Mouse (Mus musculus) embryonic facial prominence, embryonic 14.5 days (tissue): Measurements from ENCODE around the gene Serf2. TPM values are rescaled to one million over a fixed set of nuclear protein-coding genes. Genes with fewer than 3 reads are reported as not detected.

ENCODE experiments used
- ATAC-seq: fragments of 200-750 bp; cut with Nextera tagmentation; 2 replicates; pipeline ENCODE4 v1.8.0; 2017; ENCODE audit warnings: low read depth, moderate number of reproducible peaks, moderate TSS enrichment
- DNase-seq: peaks from one replicate; pipeline ENCODE4 v3.0.0-alpha.2; 2015; ENCODE audit warnings: low spot score
- H3K27ac ChIP-seq: fragments of 300-500 bp; sonication (generic); replicated peaks from 2 replicates; pipeline ENCODE4 v1.5.1; 2014; ENCODE audit warnings: low read depth, mild to moderate bottlenecking, low read length, moderate library complexity
- H3K27me3 ChIP-seq: fragments of 300-500 bp; sonication (generic); replicated peaks from 2 replicates; pipeline ENCODE4 v1.6.1; 2014; ENCODE audit warnings: low read length; ENCODE audit not compliant: control insufficient read depth, insufficient read depth
- H3K36me3 ChIP-seq: fragments of 300-500 bp; sonication (generic); 2 replicates; pipeline ENCODE4 v1.6.1; 2014; ENCODE audit warnings: low read length, mixed read lengths; ENCODE audit not compliant: control insufficient read depth, insufficient read depth
- H3K4me1 ChIP-seq: fragments of 300-500 bp; sonication (generic); 2 replicates; pipeline ENCODE4 v1.6.1; 2014; ENCODE audit warnings: antibody characterized with exemption, low read length; ENCODE audit not compliant: control insufficient read depth, insufficient read depth
- H3K4me2 ChIP-seq: fragments of 300-500 bp; sonication (generic); 2 replicates; pipeline ENCODE4 v1.6.1; 2014; ENCODE audit warnings: low read depth, mild to moderate bottlenecking, low read length, moderate library complexity, mixed read lengths
- H3K4me3 ChIP-seq: fragments of 300-500 bp; sonication (generic); 2 replicates; pipeline ENCODE4 v1.5.1; 2014; ENCODE audit warnings: low read depth, mild to moderate bottlenecking, low read length
- H3K9ac ChIP-seq: fragments of 300-500 bp; sonication (generic); 2 replicates; pipeline ENCODE4 v1.6.1; 2014; ENCODE audit warnings: low read depth, mild to moderate bottlenecking, low read length, moderate library complexity, mixed read lengths
- H3K9me3 ChIP-seq: fragments of 300-500 bp; sonication (generic); 2 replicates; pipeline ENCODE4 v1.6.1; 2016; ENCODE audit warnings: low read length; ENCODE audit not compliant: control insufficient read depth
- WGBS: fragments of 180-500 bp; shearing (Covaris S2); extraction: QIAGEN DNeasy Blood & Tissue Kit; methylation state at CpG from one replicate; pipeline ENCODE4 v1.1.7; 2014; 5-methylcytosine and 5-hydroxymethylcytosine counted together
- polyA plus RNA-seq: library from polyadenylated mRNA; unstranded; fragments of >200 nt; fragmentation: Nextera tagmentation; extraction: Ambion mirVana; gene quantifications from 2 replicates; pipeline ENCODE4 v1.2.1, GENCODE M21; 2014

The Serf2 gene
- polyA plus RNA-seq, 1 experiment from 2014 or later: 673 TPM

GRCm38 (mm10) chr2:121416356-121416755 is 32.6 kb upstream of the Serf2 start:
- no peak for ATAC-seq
- no peak for DNase-seq
- H3K27ac ChIP-seq: no peak overlapping the region
- peaks cover 15% of the 10 kb centered on the region for H3K4me1 ChIP-seq
- H3K4me2 ChIP-seq: peak overlapping the region; percentile 74
- no peaks in the 10 kb centered on the region for H3K27me3 ChIP-seq
- no peak overlapping the region for H3K9ac ChIP-seq
- WGBS: 90% methylated on average over 6 of the region's 6 CpGs
- no peak overlapping the region for H3K4me3 ChIP-seq
- H3K36me3 ChIP-seq: peaks cover 35% of the 10 kb centered on the region
- no peaks in the 10 kb centered on the region for H3K9me3 ChIP-seq

GRCm38 (mm10) chr2:121418476-121418875 is 30.5 kb upstream of the Serf2 start:
- H3K4me2 ChIP-seq: no peak overlapping the region
- H3K9ac ChIP-seq: no peak overlapping the region
- H3K27ac ChIP-seq: no peak overlapping the region
- no peaks in the 10 kb centered on the region for H3K27me3 ChIP-seq
- peaks cover 52% of the 10 kb centered on the region for H3K36me3 ChIP-seq
- H3K4me1 ChIP-seq: peaks cover 12% of the 10 kb centered on the region
- WGBS: 89% methylated on average over 3 of the region's 3 CpGs
- H3K4me3 ChIP-seq: no peak overlapping the region
- ATAC-seq: no peak
- DNase-seq: no peak
- no peaks in the 10 kb centered on the region for H3K9me3 ChIP-seq

GRCm38 (mm10) chr2:121423166-121423565 is 25.8 kb upstream of the Serf2 start:
- H3K4me2 ChIP-seq: no peak overlapping the region
- H3K27ac ChIP-seq: no peak overlapping the region
- H3K36me3 ChIP-seq: peaks cover 86% of the 10 kb centered on the region
- H3K4me3 ChIP-seq: no peak overlapping the region
- 92% methylated on average over 2 of the region's 2 CpGs for WGBS
- no peak for DNase-seq
- H3K27me3 ChIP-seq: no peaks in the 10 kb centered on the region
- H3K9ac ChIP-seq: no peak overlapping the region
- no peak for ATAC-seq
- H3K9me3 ChIP-seq: no peaks in the 10 kb centered on the region
- no peaks in the 10 kb centered on the region for H3K4me1 ChIP-seq

DNA sequence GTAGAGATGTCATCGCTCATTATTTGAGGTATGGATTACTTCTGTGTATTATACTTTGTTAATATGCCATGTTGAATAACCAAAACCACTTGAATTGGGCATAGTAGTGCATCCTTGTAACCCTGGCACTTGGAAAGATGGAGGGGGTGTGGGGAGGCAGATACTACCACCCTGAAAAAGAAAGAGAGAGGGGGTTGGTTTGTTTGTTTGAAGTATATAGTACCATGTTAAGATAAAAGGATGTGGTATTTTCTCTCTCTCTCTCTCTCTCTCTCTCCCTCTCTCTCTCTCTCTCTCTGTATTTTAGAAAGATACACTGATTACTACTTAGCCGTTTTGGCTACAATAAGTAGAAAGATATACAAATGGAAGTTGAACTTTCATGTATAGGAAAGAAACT is 23.1 kb upstream of the Serf2 start:
- 89% methylated on average over 2 of the region's 2 CpGs for WGBS
- no peaks in the 10 kb centered on the region for H3K9me3 ChIP-seq

GRCm38 (mm10) chr2:121434854-121435253 is 14.1 kb upstream of the Serf2 start:
- DNase-seq (peak; percentile 27), ATAC-seq (no peak)
- Histone ChIP-seq H3K9me3 (no peaks in the 10 kb centered on the region), H3K4me2 (no peak overlapping the region), H3K27ac (no peak overlapping the region), H3K4me3 (no peak overlapping the region), H3K36me3 (peaks cover 98% of the 10 kb centered on the region), H3K9ac (no peak overlapping the region), H3K4me1 (no peaks in the 10 kb centered on the region), H3K27me3 (no peaks in the 10 kb centered on the region)
- 100% methylated on average over 1 of the region's 1 CpGs for WGBS

More for the DNA sequence above, 23.1 kb upstream of the Serf2 start:
- peaks cover 95% of the 10 kb centered on the region for H3K36me3 ChIP-seq
- H3K4me1 ChIP-seq: no peaks in the 10 kb centered on the region
- DNase-seq (no peak), ATAC-seq (no peak)
- H3K4me3 ChIP-seq: no peak overlapping the region
- no peaks in the 10 kb centered on the region for H3K27me3 ChIP-seq
- no peak overlapping the region for H3K27ac ChIP-seq
- H3K9ac ChIP-seq: no peak overlapping the region
- H3K4me2 ChIP-seq: no peak overlapping the region

- H3K27me3 ChIP-seq: no peaks in the 10 kb centered on the region
- no peak overlapping the region for H3K4me3 ChIP-seq
- no peak for DNase-seq
- 68% methylated on average over 4 of the region's 4 CpGs for WGBS
- H3K9ac ChIP-seq: no peak overlapping the region
- H3K27ac ChIP-seq: no peak overlapping the region
- ATAC-seq: no peak
- no peaks in the 10 kb centered on the region for H3K9me3 ChIP-seq
- peaks cover 15% of the 10 kb centered on the region for H3K4me1 ChIP-seq
- no peak overlapping the region for H3K4me2 ChIP-seq
- H3K36me3 ChIP-seq: peaks cover 49% of the 10 kb centered on the region
Observed at GRCm38 (mm10) chr2:121439746-121440145, 9.2 kb upstream of the Serf2 start.

DNA sequence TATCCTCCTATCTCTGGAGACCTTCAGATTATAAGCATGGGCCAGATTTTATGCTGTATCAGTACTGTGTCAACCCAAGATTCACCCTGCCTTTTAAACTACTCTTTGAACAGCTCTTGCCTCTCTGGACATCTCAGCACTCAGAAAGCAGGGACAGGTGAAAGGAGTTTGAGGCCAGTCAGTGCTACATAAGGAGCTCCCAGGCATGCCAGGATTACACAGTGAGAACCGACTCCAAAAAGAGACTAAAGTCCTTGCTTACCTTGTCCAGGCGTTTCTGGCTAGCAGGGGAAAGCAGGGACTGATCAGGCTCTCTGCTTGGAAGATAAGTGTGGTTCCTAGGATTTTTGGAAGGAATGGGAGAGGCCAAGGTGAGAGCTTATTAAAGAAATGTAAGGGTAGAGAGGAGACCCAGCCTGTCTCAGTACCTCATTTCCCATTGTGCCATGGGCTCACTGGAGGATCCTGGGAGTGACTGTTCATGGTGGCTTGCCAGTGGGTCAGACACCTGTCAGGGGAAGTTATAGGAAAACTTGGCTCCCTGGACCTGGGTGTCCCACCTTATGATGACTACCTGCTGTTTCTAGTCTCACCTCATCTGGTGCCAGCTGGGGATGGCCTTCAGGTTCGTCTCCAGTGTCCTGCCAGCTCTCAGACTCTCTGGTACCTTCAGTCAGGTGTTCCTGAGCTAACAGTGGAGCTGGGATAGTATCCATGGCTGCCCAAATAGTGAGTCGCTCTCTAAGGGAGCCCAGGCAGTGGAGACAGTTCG is 8.0 kb upstream of the Serf2 start:
- Histone ChIP-seq H3K4me1 (peaks cover 15% of the 10 kb centered on the region), H3K4me2 (no peak overlapping the region), H3K4me3 (no peak overlapping the region), H3K9ac (no peak overlapping the region; the same call in 1 of the 2 replicates), H3K36me3 (peaks cover 37% of the 10 kb centered on the region), H3K27me3 (no peaks in the 10 kb centered on the region), H3K27ac (no peak overlapping the region), H3K9me3 (no peaks in the 10 kb centered on the region)
- 66% methylated on average over 5 of the region's 5 CpGs for WGBS
- ATAC-seq (no peak), DNase-seq (no peak)

GRCm38 (mm10) chr2:121441800-121442199 is 7.2 kb upstream of the Serf2 start:
- H3K9me3 ChIP-seq: no peaks in the 10 kb centered on the region
- 11% methylated on average over 11 of the region's 11 CpGs for WGBS
- H3K4me2 ChIP-seq: peak overlapping the region; percentile 86
- peak; percentile 74 for DNase-seq
- H3K9ac ChIP-seq: peak overlapping the region; percentile 59
- H3K4me1 ChIP-seq: peaks cover 15% of the 10 kb centered on the region
- peaks cover 30% of the 10 kb centered on the region for H3K36me3 ChIP-seq
- ATAC-seq: peak; percentile 61; the same call in 1 of the 2 replicates
- no peak overlapping the region for H3K27ac ChIP-seq
- H3K4me3 ChIP-seq: peak overlapping the region; percentile 47
- H3K27me3 ChIP-seq: no peaks in the 10 kb centered on the region
